Mouse (Mus musculus) adrenal gland, postnatal 0 days (tissue): ENCODE data around the gene Fbln5. TPM values are rescaled to one million over a fixed set of nuclear protein-coding genes. Genes with fewer than 3 reads are reported as not detected.

Source experiments
- polyA plus RNA-seq: library from polyadenylated mRNA; unstranded; fragments of >200 nt; fragmentation: Nextera tagmentation; extraction: Ambion mirVana; gene quantifications from 2 replicates; pipeline ENCODE4 v1.2.1, GENCODE M21; 2015

Gene Fbln5
- 66.9 and 90.5 TPM in 2 replicates for polyA plus RNA-seq

GRCm38 (mm10) chr12:101818608-101819370 lies at the start of gene Fbln5:
Fbln5 (minus strand) TSS chr12:101819055.

GRCm38 (mm10) chr12:101718054-101718754 lies 100.7 kb downstream of the Fbln5 start, which contains the start of gene Tc2n:
Tc2n (minus strand) TSS chr12:101718523.

Other genes starting within 250 kb of the Fbln5 start
- 0.83 and 1.3 TPM in 2 replicates for gene Tc2n, start 100.5 kb downstream of the Fbln5 start, polyA plus RNA-seq
- gene Trip11, start 94.2 kb upstream of the Fbln5 start, polyA plus RNA-seq: 13.7 and 22.9 TPM in 2 replicates
- 9.6 and 10.9 TPM in 2 replicates for gene Atxn3, start 139.2 kb upstream of the Fbln5 start, polyA plus RNA-seq
- gene Cpsf2, start 156.9 kb upstream of the Fbln5 start, polyA plus RNA-seq: 13.9 and 20.7 TPM in 2 replicates